Mouse (Mus musculus) heart, embryonic 14.5 days (tissue): ENCODE measurements around the gene Zfr. TPM values are rescaled to one million over a fixed set of nuclear protein-coding genes. Genes with fewer than 3 reads are reported as not detected.
A peak's percentile ranks its signal among the peaks of the same experiment; 100 is the strongest.

Source experiments
- ATAC-seq: fragments of 200-750 bp; cut with Nextera tagmentation; 2 replicates; pipeline ENCODE4 v1.8.0; 2017; ENCODE audit warnings: low read depth, moderate TSS enrichment; ENCODE audit not compliant: insufficient number of reproducible peaks, insufficient read depth, low FRiP score
- H3K27ac ChIP-seq, 2 experiments: fragments of 200-500 bp in 1 of 2; fragments of 300-500 bp in 1 of 2; sonication (generic) in 1 of 2; replicated peaks in 1 of 2; 2 replicates each; pipeline ENCODE4 v1.5.1; 2012 to 2014; ENCODE audit warnings: low read depth in 2 of 2, low read length in 2 of 2, control low read depth in 1 of 2, mild to moderate bottlenecking in 1 of 2, mixed read lengths in 1 of 2; ENCODE audit not compliant: control insufficient read depth in 1 of 2, insufficient read depth in 1 of 2
- H3K27me3 ChIP-seq: fragments of 300-500 bp; sonication (generic); 2 replicates; pipeline ENCODE4 v1.6.1; 2014; ENCODE audit warnings: mild to moderate bottlenecking, low read length, control low read depth; ENCODE audit not compliant: control insufficient read depth, insufficient read depth
- H3K36me3 ChIP-seq: fragments of 300-500 bp; sonication (generic); 2 replicates; pipeline ENCODE4 v1.6.1; 2014; ENCODE audit warnings: mild to moderate bottlenecking, control low read depth, low read length, mixed read lengths; ENCODE audit not compliant: control insufficient read depth, insufficient read depth
- H3K4me1 ChIP-seq, 2 experiments: fragments of 200-500 bp in 1 of 2; fragments of 300-500 bp in 1 of 2; sonication (generic) in 1 of 2; 2 replicates each; pipeline ENCODE4 v1.6.1; 2012 to 2014; ENCODE audit warnings: low read length in 2 of 2, control low read depth in 1 of 2, mixed read lengths in 1 of 2; ENCODE audit not compliant: control insufficient read depth in 2 of 2, insufficient read depth in 2 of 2
- H3K4me2 ChIP-seq: fragments of 300-500 bp; sonication (generic); 2 replicates; pipeline ENCODE4 v1.6.1; 2014; ENCODE audit warnings: mild to moderate bottlenecking, low read length
- H3K4me3 ChIP-seq, 2 experiments: fragments of 200-500 bp in 1 of 2; fragments of 300-500 bp in 1 of 2; sonication (generic) in 1 of 2; 2 replicates each; pipeline ENCODE4 v1.5.1; 2012 to 2014; ENCODE audit warnings: low read length in 2 of 2, mild to moderate bottlenecking in 2 of 2, control low read depth in 1 of 2, low read depth in 1 of 2, moderate library complexity in 1 of 2; ENCODE audit not compliant: control insufficient read depth in 1 of 2, insufficient read depth in 1 of 2
- H3K9ac ChIP-seq: fragments of 300-500 bp; sonication (generic); 2 replicates; pipeline ENCODE4 v1.6.1; 2014; ENCODE audit warnings: mild to moderate bottlenecking, low read length
- H3K9me3 ChIP-seq: fragments of 300-500 bp; sonication (generic); 2 replicates; pipeline ENCODE4 v1.6.1; 2016; ENCODE audit warnings: low read length, control low read depth; ENCODE audit not compliant: control insufficient read depth
- WGBS: fragments of 180-500 bp; shearing (Covaris S2); extraction: QIAGEN DNeasy Blood & Tissue Kit; methylation state at CpG from one replicate; pipeline ENCODE4 v1.1.7; 2014; 5-methylcytosine and 5-hydroxymethylcytosine counted together
- polyA plus RNA-seq: library from polyadenylated mRNA; unstranded; fragments of >200 nt; fragmentation: Nextera tagmentation; extraction: Ambion mirVana; gene quantifications from 2 replicates; pipeline ENCODE4 v1.2.1, GENCODE M21; 2014

Gene Zfr
- polyA plus RNA-seq, 1 experiment from 2014 or later: 142 TPM

DNA sequence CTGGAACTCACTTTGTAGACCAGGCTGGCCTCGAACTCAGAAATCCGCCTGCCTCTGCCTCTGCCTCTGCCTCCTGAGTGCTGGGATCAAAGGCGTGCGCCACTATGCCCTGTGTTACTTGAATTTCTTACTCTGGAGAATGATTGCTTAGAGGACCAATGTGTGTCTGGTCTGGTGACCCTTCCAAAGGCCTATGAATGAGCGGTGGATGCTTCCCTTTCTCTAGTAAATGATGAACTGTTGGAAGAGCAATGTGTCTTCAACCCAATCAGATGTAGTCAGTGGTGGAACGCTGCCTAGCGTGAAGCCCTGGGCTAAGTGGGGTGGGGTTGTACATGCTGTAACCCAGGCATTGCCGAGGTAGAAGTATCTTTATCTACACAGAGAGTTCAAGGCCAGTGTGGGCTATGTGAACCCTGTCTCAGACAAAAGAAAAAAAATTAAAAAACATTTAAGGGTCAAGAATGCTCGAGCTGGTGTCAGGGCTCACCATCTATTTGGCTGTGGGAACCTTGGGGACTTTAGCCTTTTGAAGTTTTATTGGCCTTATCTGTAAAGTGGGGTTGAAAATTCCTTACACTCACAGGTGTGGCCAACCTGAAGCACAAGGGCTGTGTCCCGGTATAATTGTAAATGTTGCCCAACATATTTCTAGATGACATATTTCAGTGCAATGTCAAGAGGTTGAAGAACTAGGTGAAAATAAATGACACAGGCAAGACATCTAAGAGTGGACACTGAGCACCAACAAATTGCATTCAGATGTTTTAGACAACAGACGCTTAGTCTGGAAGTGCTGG lies 101.2 kb downstream of the Zfr start:
- H3K36me3 ChIP-seq: no peaks in the 10 kb centered on the region
- H3K4me3 ChIP-seq: no peak overlapping the region
- no peaks in the 10 kb centered on the region for H3K27me3 ChIP-seq
- no peak overlapping the region for H3K4me2 ChIP-seq
- no peak overlapping the region for H3K9ac ChIP-seq
- no peak overlapping the region for H3K27ac ChIP-seq
- no peaks in the 10 kb centered on the region for H3K9me3 ChIP-seq
- peaks cover 26 to 62% of the 10 kb centered on the region in 2 experiments for H3K4me1 ChIP-seq
- no peak for ATAC-seq
- 85% methylated on average over 11 of the region's 11 CpGs for WGBS

GRCm38 (mm10) chr15:12221131-12221530 lies 103.5 kb downstream of the Zfr start:
- WGBS: 87% methylated on average over 13 of the region's 13 CpGs
- H3K9me3 ChIP-seq: no peaks in the 10 kb centered on the region
- H3K4me3 ChIP-seq: no peak overlapping the region
- peaks cover 20 to 52% of the 10 kb centered on the region in 2 experiments for H3K4me1 ChIP-seq
- H3K27ac ChIP-seq: 0 out of 4 replicates have a peak overlapping the region, but pooled peaks of 1 of the 2 experiments have one; percentile 14
- ATAC-seq: no peak
- H3K36me3 ChIP-seq: no peaks in the 10 kb centered on the region
- H3K4me2 ChIP-seq: no peak overlapping the region
- no peaks in the 10 kb centered on the region for H3K27me3 ChIP-seq
- H3K9ac ChIP-seq: no peak overlapping the region

GRCm38 (mm10) chr15:12222564-12223302 lies 105.1 kb downstream of the Zfr start:
- no peak overlapping the region for H3K27ac ChIP-seq
- no peaks in the 10 kb centered on the region for H3K27me3 ChIP-seq
- H3K4me2 ChIP-seq: no peak overlapping the region
- no peak overlapping the region for H3K9ac ChIP-seq
- no peaks in the 10 kb centered on the region for H3K9me3 ChIP-seq
- H3K36me3 ChIP-seq: no peaks in the 10 kb centered on the region
- no peak for ATAC-seq
- H3K4me3 ChIP-seq: no peak overlapping the region
- peaks cover 13 to 47% of the 10 kb centered on the region in 2 experiments for H3K4me1 ChIP-seq
- WGBS: 56% methylated on average over 8 of the region's 8 CpGs

- H3K4me1 ChIP-seq: peaks cover 14 to 49% of the 10 kb centered on the region in 2 experiments
- no peak overlapping the region for H3K4me2 ChIP-seq
- 74% methylated on average over 6 of the region's 6 CpGs for WGBS
- no peaks in the 10 kb centered on the region for H3K36me3 ChIP-seq
- no peak overlapping the region for H3K9ac ChIP-seq
- no peak for ATAC-seq
- no peak overlapping the region for H3K4me3 ChIP-seq
- no peaks in the 10 kb centered on the region for H3K9me3 ChIP-seq
- H3K27ac ChIP-seq: no peak overlapping the region
- no peaks in the 10 kb centered on the region for H3K27me3 ChIP-seq
Observed at GRCm38 (mm10) chr15:12223393-12223792, 105.8 kb downstream of the Zfr start.

DNA sequence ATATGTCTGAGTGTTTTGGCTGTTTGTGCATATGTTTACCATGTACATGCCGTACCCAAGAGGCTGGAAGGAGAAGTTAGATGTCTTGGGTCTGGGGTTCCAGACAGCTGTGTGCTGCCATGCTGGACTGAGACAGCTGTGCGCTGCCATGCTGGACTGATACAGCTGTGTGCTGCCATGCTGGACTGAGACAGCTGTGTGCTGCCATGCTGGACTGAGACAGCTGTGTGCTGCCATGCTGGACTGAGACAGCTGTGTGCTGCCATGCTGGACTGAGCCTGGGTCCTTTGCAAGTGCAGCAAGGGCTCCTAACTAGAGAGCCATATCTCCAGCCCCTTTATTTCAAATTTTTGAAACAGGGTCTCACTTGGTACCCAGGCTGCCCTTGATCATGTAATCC lies 106.6 kb downstream of the Zfr start:
- Histone ChIP-seq H3K4me1 (peaks cover 18 to 50% of the 10 kb centered on the region in 2 experiments), H3K27ac (no peak overlapping the region), H3K4me2 (no peak overlapping the region), H3K27me3 (no peaks in the 10 kb centered on the region), H3K4me3 (no peak overlapping the region), H3K9ac (no peak overlapping the region), H3K9me3 (no peaks in the 10 kb centered on the region), H3K36me3 (no peaks in the 10 kb centered on the region)
- no peak for ATAC-seq
- 95% methylated on average over 2 of the region's 2 CpGs for WGBS

- Histone ChIP-seq H3K27ac (peak overlapping the region; percentile 8 to 33; a peak in 1 of 4 replicates), H3K36me3 (no peaks in the 10 kb centered on the region), H3K4me1 (peaks cover 21 to 49% of the 10 kb centered on the region in 2 experiments), H3K27me3 (no peaks in the 10 kb centered on the region), H3K4me2 (no peak overlapping the region), H3K9me3 (no peaks in the 10 kb centered on the region), H3K9ac (no peak overlapping the region), H3K4me3 (no peak overlapping the region)
- 51% methylated on average over 4 of the region's 4 CpGs for WGBS
- ATAC-seq: peak; percentile 36; the same call in 1 of the 2 replicates
Observed at GRCm38 (mm10) chr15:12225062-12225461, 107.4 kb downstream of the Zfr start.

DNA sequence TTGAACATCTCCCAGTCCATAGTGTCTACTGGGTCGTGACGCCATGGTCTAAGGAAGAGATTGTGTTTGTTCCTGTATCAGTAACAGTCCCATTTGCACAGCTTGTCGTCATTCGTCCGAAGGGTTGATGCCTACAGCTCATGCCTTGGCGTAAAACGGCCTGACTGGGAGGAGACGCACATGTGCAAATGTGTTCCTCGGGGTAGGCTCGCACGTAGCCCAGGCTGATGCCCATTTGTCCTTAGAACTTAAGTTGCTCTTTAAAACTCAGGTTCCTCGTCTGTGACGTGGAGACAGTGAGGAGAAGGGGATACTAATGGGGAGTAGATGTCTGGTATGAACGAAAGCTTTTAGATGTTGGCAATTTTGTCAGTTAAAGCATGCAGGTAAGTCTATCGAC lies 109.3 kb downstream of the Zfr start:
- no peaks in the 10 kb centered on the region for H3K27me3 ChIP-seq
- 91% methylated on average over 15 of the region's 15 CpGs for WGBS
- no peaks in the 10 kb centered on the region for H3K9me3 ChIP-seq
- H3K27ac ChIP-seq: no peak overlapping the region
- H3K4me1 ChIP-seq: peaks cover 27 to 56% of the 10 kb centered on the region in 2 experiments
- no peak overlapping the region for H3K9ac ChIP-seq
- no peak for ATAC-seq
- H3K36me3 ChIP-seq: no peaks in the 10 kb centered on the region
- H3K4me3 ChIP-seq: no peak overlapping the region
- H3K4me2 ChIP-seq: no peak overlapping the region
